Mouse (Mus musculus) granulocyte monocyte progenitor cell, adult 5-6 weeks (primary cell): ENCODE data around the gene Gm1043. TPM values are rescaled to one million over a fixed set of nuclear protein-coding genes. Genes with fewer than 3 reads are reported as not detected.

Experiments used
- ATAC-seq: replicated peaks from 2 replicates; pipeline ENCODE4 v1.8.0; 2016; ENCODE audit warnings: mild to moderate bottlenecking, moderate TSS enrichment, inconsistent platforms; ENCODE audit not compliant: poor library complexity, severe bottlenecking
- total RNA-seq, 2 experiments: library from RNA; stranded (forward) in 1 of 2; stranded (reverse) in 1 of 2; fragments of 200-712, 200-1000 nt in 1 of 2; fragments of >200 nt in 1 of 2; fragmentation: Nextera tagmentation in 1 of 2; gene quantifications; 2 replicates each; pipeline ENCODE4 v1.2.3; 2014 to 2017

The Gm1043 gene
- total RNA-seq (2014; fragmentation: Nextera tagmentation) (not detected in 2 replicates), total RNA-seq (2017) (not detected in 2 replicates)

- ATAC-seq, result no peak
Measured at GRCm38 (mm10) chr5:37085241-37085640, at the start of gene Gm1043. TSS of gene Gm1043 (plus strand) at chr5:37085370.

GRCm38 (mm10) chr5:37035896-37036295, 49.3 kb upstream of the Gm1043 start:
- no peak for ATAC-seq

GRCm38 (mm10) chr5:37036884-37037283, 48.3 kb upstream of the Gm1043 start:
- ATAC-seq, result no peak

- ATAC-seq, result no peak
Measured at GRCm38 (mm10) chr5:37039908-37040307, 45.3 kb upstream of the Gm1043 start.

GRCm38 (mm10) chr5:37040711-37041110, 44.5 kb upstream of the Gm1043 start:
- ATAC-seq, result peak; percentile 82

GRCm38 (mm10) chr5:37041651-37042050, 43.5 kb upstream of the Gm1043 start:
- peak; percentile 33 for ATAC-seq

GRCm38 (mm10) chr5:37042934-37043333, 42.2 kb upstream of the Gm1043 start:
- no peak for ATAC-seq

- no peak for ATAC-seq
Measured at GRCm38 (mm10) chr5:37044793-37045192, 40.4 kb upstream of the Gm1043 start.

GRCm38 (mm10) chr5:37045582-37045981, 39.6 kb upstream of the Gm1043 start:
- no peak for ATAC-seq

GRCm38 (mm10) chr5:37046791-37047190, 38.4 kb upstream of the Gm1043 start:
- ATAC-seq, result no peak

- peak; percentile 31; the same call in 1 of the 2 replicates for ATAC-seq
Measured at GRCm38 (mm10) chr5:37047206-37047915, 37.8 kb upstream of the Gm1043 start.

GRCm38 (mm10) chr5:37047992-37048391, 37.2 kb upstream of the Gm1043 start:
- no peak for ATAC-seq

- no peak for ATAC-seq
Measured at GRCm38 (mm10) chr5:37049111-37049510, 36.1 kb upstream of the Gm1043 start.

GRCm38 (mm10) chr5:37050521-37051373, 34.4 kb upstream of the Gm1043 start:
- peak; percentile 60 for ATAC-seq

GRCm38 (mm10) chr5:37051374-37052100, 33.6 kb upstream of the Gm1043 start:
- peak; percentile 5 for ATAC-seq

- ATAC-seq, result no peak
Measured at GRCm38 (mm10) chr5:37052846-37053245, 32.3 kb upstream of the Gm1043 start.

- no peak for ATAC-seq
Measured at GRCm38 (mm10) chr5:37055789-37056188, 29.4 kb upstream of the Gm1043 start.

GRCm38 (mm10) chr5:37056471-37056870, 28.7 kb upstream of the Gm1043 start:
- no peak for ATAC-seq

GRCm38 (mm10) chr5:37061612-37062011, 23.6 kb upstream of the Gm1043 start:
- no peak for ATAC-seq
